Mouse (Mus musculus) olfactory bulb, adult 2 months (tissue): ENCODE measurements around the gene Abhd2.

Experiments used
- CTCF ChIP-seq: fragments of 200-500 bp; IDR thresholded peaks from 2 replicates; pipeline ENCODE4 v1.5.1; 2012; ENCODE audit warnings: low read depth, mild to moderate bottlenecking, low read length, moderate library complexity; ENCODE audit not compliant: insufficient read depth
- POLR2A ChIP-seq: fragments of 200-500 bp; IDR thresholded peaks from 2 replicates; pipeline ENCODE4 v1.6.1; 2012; ENCODE audit warnings: mild to moderate bottlenecking, low read depth, low read length, moderate library complexity; ENCODE audit not compliant: insufficient read depth

DNA sequence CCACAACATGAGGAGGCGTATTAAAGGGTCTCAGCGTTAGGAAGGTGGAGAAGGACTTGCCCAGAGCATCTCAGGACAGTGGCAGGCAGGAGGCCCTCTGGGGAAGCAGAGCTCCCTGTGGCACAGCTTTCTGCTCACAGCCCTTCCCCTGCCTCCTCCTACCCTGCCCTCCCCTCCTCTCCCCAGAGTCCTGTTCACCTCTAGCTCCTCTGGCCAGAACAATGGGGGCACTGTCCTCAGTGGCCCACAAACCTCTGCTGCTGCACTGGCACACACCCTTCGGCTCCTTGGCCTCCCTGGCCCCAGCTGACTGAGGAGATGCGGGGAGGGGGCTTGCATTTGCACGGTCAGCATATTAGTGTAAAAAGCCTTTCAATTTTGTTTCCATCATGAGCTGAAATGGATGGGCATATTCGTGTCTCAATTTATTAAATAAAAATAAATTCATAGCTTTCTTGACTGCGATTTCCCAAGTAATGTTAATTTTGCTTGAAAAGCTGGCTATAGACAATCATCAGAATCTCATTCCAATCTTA is 115.7 kb downstream of the Abhd2 start:
- no peak for TF ChIP-seq POLR2A
- no peak for TF ChIP-seq CTCF
